ENCODE assay signal across 18 mouse cellular contexts in the genomic region with DNA sequence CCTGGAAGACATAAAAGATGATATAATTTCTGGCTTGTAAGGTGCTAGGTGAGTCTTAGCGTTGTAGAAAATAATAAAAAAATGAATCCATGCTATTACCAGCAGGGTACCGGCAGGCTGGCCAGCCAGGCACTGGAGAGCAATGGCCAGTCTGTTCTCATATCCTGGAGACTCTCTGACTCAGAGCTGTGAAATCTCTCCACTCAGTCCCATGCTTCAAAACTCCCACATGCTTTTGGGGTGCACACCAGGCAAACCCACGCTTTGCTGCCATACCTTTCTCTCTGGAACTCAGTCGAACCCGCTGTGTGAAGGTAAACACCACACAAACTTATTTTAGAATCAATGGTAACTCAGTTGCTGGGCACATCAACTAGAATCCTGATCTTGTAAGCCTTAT.
"Had no signal": no experiment of that assay in that cellular context is flagged by ENCODE, and none has a peak within 500 bp of the region (broad histone marks: within the 10 kb centered on the region; RNA-seq: fewer than 3 reads in every experiment).

No protein-coding gene starts in this region.

- H3K9ac ChIP-seq: liver, embryonic 15.5 days; liver, postnatal 0 days; lung, embryonic 15.5 days; midbrain, embryonic 13.5 days; midbrain, embryonic 15.5 days; neural tube, embryonic 12.5 days; stomach, embryonic 15.5 days had no signal

- H3K27ac ChIP-seq: liver, embryonic 15.5 days; lung, embryonic 15.5 days; macrophage; midbrain, embryonic 13.5 days; midbrain, embryonic 15.5 days; neural tube, embryonic 12.5 days; stomach, embryonic 15.5 days; stomach, postnatal 0 days had no signal

- H3K4me2 ChIP-seq: liver, embryonic 15.5 days; lung, embryonic 15.5 days; midbrain, embryonic 11.5 days; midbrain, embryonic 13.5 days; midbrain, embryonic 15.5 days; neural tube, embryonic 12.5 days; stomach, embryonic 15.5 days had no signal

- ATAC-seq: liver, postnatal 0 days; lung, postnatal 0 days; midbrain, embryonic 13.5 days; midbrain, embryonic 15.5 days had no signal

- H3K9me3 ChIP-seq: liver, embryonic 15.5 days; lung, embryonic 15.5 days; midbrain, embryonic 13.5 days; midbrain, embryonic 15.5 days; neural tube, embryonic 12.5 days; stomach, embryonic 15.5 days had no signal

- H3K36me3 ChIP-seq: liver, embryonic 15.5 days; lung, embryonic 15.5 days; midbrain, embryonic 13.5 days; midbrain, embryonic 15.5 days; neural tube, embryonic 12.5 days; stomach, embryonic 15.5 days had no signal

- H3K27me3 ChIP-seq: liver, embryonic 15.5 days; lung, embryonic 15.5 days; megakaryocyte, embryonic 14.5 days; midbrain, embryonic 13.5 days; midbrain, embryonic 15.5 days; neural tube, embryonic 12.5 days; stomach, embryonic 15.5 days had no signal

- DNase-seq: liver, postnatal 0 days; lung, adult 2 months; lung, postnatal 14 days; lung, postnatal 36 days; thymus, adult 2 months; thymus, postnatal 25 days; thymus, postnatal 4 days had no signal

- H3K4me3 ChIP-seq: liver, embryonic 15.5 days; lung, embryonic 15.5 days; megakaryocyte, embryonic 14.5 days; midbrain, embryonic 13.5 days; midbrain, embryonic 15.5 days; neural tube, embryonic 12.5 days; stomach, embryonic 15.5 days had no signal

- H3K4me1 ChIP-seq: liver, embryonic 15.5 days; lung, embryonic 15.5 days; megakaryocyte, embryonic 14.5 days; midbrain, embryonic 15.5 days; neural tube, embryonic 12.5 days; stomach, embryonic 15.5 days had no signal
